Mouse (Mus musculus) T-cell, adult 2 months (primary cell): Measurements from ENCODE around the gene Ciao2a.

Experiments used
- DNase-seq: peaks from one replicate; pipeline ENCODE4 v3.0.0; 2022; ENCODE audit warnings: low spot score

The Ciao2a gene

GRCm38 (mm10) chr9:66126456-66127192, at the start of gene Ciao2a, which contains the start of gene Snx1:
TSS of gene Ciao2a (plus strand) at chr9:66126611.
TSS of gene Snx1 (minus strand) at chr9:66126587.
- peak; percentile 94 for DNase-seq

GRCm38 (mm10) chr9:66078072-66078471, 48.3 kb upstream of the Ciao2a start:
- DNase-seq, result no peak

GRCm38 (mm10) chr9:66078493-66078892, 47.9 kb upstream of the Ciao2a start:
- no peak for DNase-seq

- DNase-seq, result no peak
Measured at GRCm38 (mm10) chr9:66080804-66081459, 45.5 kb upstream of the Ciao2a start.

- no peak for DNase-seq
Measured at GRCm38 (mm10) chr9:66081999-66082398, 44.4 kb upstream of the Ciao2a start.

- no peak for DNase-seq
Measured at GRCm38 (mm10) chr9:66084171-66084570, 42.2 kb upstream of the Ciao2a start.

- no peak for DNase-seq
Measured at GRCm38 (mm10) chr9:66087062-66087461, 39.3 kb upstream of the Ciao2a start.

GRCm38 (mm10) chr9:66088411-66088810, 38.0 kb upstream of the Ciao2a start:
- DNase-seq, result no peak

GRCm38 (mm10) chr9:66090593-66091244, 35.7 kb upstream of the Ciao2a start:
- DNase-seq, result no peak

- DNase-seq, result no peak
Measured at GRCm38 (mm10) chr9:66091327-66092231, 34.8 kb upstream of the Ciao2a start.

- no peak for DNase-seq
Measured at GRCm38 (mm10) chr9:66092664-66093063, 33.7 kb upstream of the Ciao2a start.

- no peak for DNase-seq
Measured at GRCm38 (mm10) chr9:66101577-66101976, 24.8 kb upstream of the Ciao2a start.

GRCm38 (mm10) chr9:66102668-66103067, 23.7 kb upstream of the Ciao2a start:
- no peak for DNase-seq

- DNase-seq, result no peak
Measured at GRCm38 (mm10) chr9:66104601-66105000, 21.8 kb upstream of the Ciao2a start.

GRCm38 (mm10) chr9:66105168-66105567, 21.2 kb upstream of the Ciao2a start:
- no peak for DNase-seq

- no peak for DNase-seq
Measured at GRCm38 (mm10) chr9:66109574-66109973, 16.8 kb upstream of the Ciao2a start.

- DNase-seq, result no peak
Measured at GRCm38 (mm10) chr9:66110126-66110525, 16.3 kb upstream of the Ciao2a start.

GRCm38 (mm10) chr9:66110611-66111379, 15.6 kb upstream of the Ciao2a start:
- DNase-seq, result no peak

GRCm38 (mm10) chr9:66114341-66114740, 12.1 kb upstream of the Ciao2a start:
- no peak for DNase-seq

- DNase-seq, result no peak
Measured at GRCm38 (mm10) chr9:66116890-66117289, 9.5 kb upstream of the Ciao2a start.

GRCm38 (mm10) chr9:66119498-66119897, 6.9 kb upstream of the Ciao2a start:
- no peak for DNase-seq
